Mouse (Mus musculus) CH12.LX (cell line): ENCODE results near the gene Pnldc1. TPM values are rescaled to one million over a fixed set of nuclear protein-coding genes. Genes with fewer than 3 reads are reported as not detected.

ENCODE experiments used
- DNase-seq: peaks from one replicate; pipeline ENCODE4 v3.0.0-alpha.2; 2013; ENCODE audit errors: extremely low read depth
- H3K27ac ChIP-seq: 2 replicates; pipeline ENCODE4 v1.5.1; 2012; ENCODE audit warnings: low read depth, mild to moderate bottlenecking, control low read depth, moderate library complexity; ENCODE audit not compliant: insufficient read depth
- H3K27me3 ChIP-seq: replicated peaks from 2 replicates; pipeline ENCODE3; 2012; ENCODE audit warnings: inconsistent platforms
- H3K36me3 ChIP-seq, 2 experiments: replicated peaks in 1 of 2; 2 replicates each; pipeline versions ENCODE3 to v1.6.1; 2012; ENCODE audit warnings: inconsistent platforms in 1 of 2, low read length in 1 of 2, mild to moderate bottlenecking in 1 of 2, mixed read lengths in 1 of 2, moderate library complexity in 1 of 2; ENCODE audit not compliant: control insufficient read depth in 1 of 2, insufficient read depth in 1 of 2
- H3K4me1 ChIP-seq, 2 experiments: 2 replicates each; pipeline ENCODE4 v1.6.1; 2012; ENCODE audit warnings: inconsistent platforms in 1 of 2, moderate library complexity in 1 of 2; ENCODE audit not compliant: insufficient read depth in 2 of 2, control insufficient read depth in 1 of 2
- H3K4me2 ChIP-seq: 2 replicates; pipeline ENCODE4 v1.6.1; 2012; ENCODE audit warnings: low read depth, mild to moderate bottlenecking, control low read depth; ENCODE audit not compliant: poor library complexity, insufficient read depth, severe bottlenecking
- H3K4me3 ChIP-seq, 3 experiments: fragments of 150-350 bp in 1 of 3; sonication (generic) in 1 of 3; replicated peaks in 1 of 3; 2 replicates each; pipeline versions ENCODE3 to v1.5.1; 2011 to 2012; ENCODE audit warnings: low read depth in 2 of 3, low read length in 2 of 3, mild to moderate bottlenecking in 2 of 3, moderate library complexity in 2 of 3, control low read depth in 1 of 3, improper control_type of control experiment in 1 of 3, inconsistent platforms in 1 of 3, mixed read lengths in 1 of 3; ENCODE audit not compliant: poor library complexity in 1 of 3
- H3K79me2 ChIP-seq: replicated peaks from 2 replicates; pipeline ENCODE4 v1.6.1; 2012; ENCODE audit warnings: mild to moderate bottlenecking, moderate library complexity; ENCODE audit not compliant: control insufficient read depth, poor library complexity, insufficient read depth, severe bottlenecking; ENCODE audit errors: extremely low read depth
- H3K9ac ChIP-seq: 2 replicates; pipeline ENCODE4 v1.6.1; 2012; ENCODE audit warnings: low read depth, mild to moderate bottlenecking, control low read depth, moderate library complexity; ENCODE audit not compliant: insufficient read depth
- H3K9me3 ChIP-seq: replicated peaks from 2 replicates; pipeline ENCODE3; 2012; ENCODE audit warnings: low read length, inconsistent platforms, mixed read lengths
- BHLHE40 ChIP-seq: IDR thresholded peaks from 2 replicates; pipeline ENCODE4 v1.6.1; 2011; ENCODE audit warnings: mild to moderate bottlenecking, low read depth, low read length, improper control_type of control experiment
- CTCF ChIP-seq, 2 experiments: IDR thresholded peaks in 1 of 2; conservative IDR thresholded peaks in 1 of 2; 2 replicates each; pipeline ENCODE4 v1.5.1; 2011 to 2012; ENCODE audit warnings: low read depth in 2 of 2, low read length in 2 of 2, improper control_type of control experiment in 1 of 2, inconsistent platforms in 1 of 2, mild to moderate bottlenecking in 1 of 2, moderate library complexity in 1 of 2
- ELF1 ChIP-seq: IDR thresholded peaks from 2 replicates; pipeline ENCODE4 v1.6.1; 2014; ENCODE audit warnings: low read depth, mild to moderate bottlenecking, inconsistent platforms, low read length, improper control_type of control experiment
- EP300 ChIP-seq: IDR thresholded peaks from 2 replicates; pipeline ENCODE4 v1.6.1; 2011; ENCODE audit warnings: low read length, improper control_type of control experiment
- IRF4 ChIP-seq: IDR thresholded peaks from 2 replicates; pipeline ENCODE4 v1.6.1; 2014; ENCODE audit warnings: low read depth, mild to moderate bottlenecking, inconsistent platforms, low read length, improper control_type of control experiment
- JUN ChIP-seq: IDR thresholded peaks from 2 replicates; pipeline ENCODE4 v1.6.1; 2011; ENCODE audit warnings: low read depth, mild to moderate bottlenecking, low read length, improper control_type of control experiment, moderate library complexity; ENCODE audit not compliant: insufficient read depth
- MAZ ChIP-seq: IDR thresholded peaks from 2 replicates; pipeline ENCODE4 v1.6.1; 2012; ENCODE audit warnings: low read depth, mild to moderate bottlenecking, inconsistent platforms, low read length, improper control_type of control experiment, moderate library complexity
- POLR2A ChIP-seq: IDR thresholded peaks from 2 replicates; pipeline ENCODE4 v1.6.1; 2011; ENCODE audit warnings: low read depth, mild to moderate bottlenecking, improper control_type of control experiment, low read length
- RAD21 ChIP-seq: IDR thresholded peaks from 2 replicates; pipeline ENCODE4 v1.6.1; 2011; ENCODE audit warnings: low read depth, mild to moderate bottlenecking, low read length, improper control_type of control experiment, moderate library complexity
- TCF12 ChIP-seq: IDR thresholded peaks from 2 replicates; pipeline ENCODE4 v1.6.1; 2014; ENCODE audit warnings: low read depth, mild to moderate bottlenecking, inconsistent platforms, low read length, improper control_type of control experiment
- USF1 ChIP-seq: IDR thresholded peaks from 2 replicates; pipeline ENCODE4 v1.6.1; 2014; ENCODE audit warnings: low read depth, mild to moderate bottlenecking, inconsistent platforms, low read length, improper control_type of control experiment
- dilution Hi-C: fragments of 300-500 bp; cut with MboI; formaldehyde crosslinking; loops from 2 replicates; pipeline ENCODE4 v1.14.3; 2020; ENCODE audit warnings: low sequenced_read_pairs; ENCODE audit not compliant: extremely low pct_unique_long_range_greater_than_20kb, extremely low pct_ligation_motif_present
- in situ Hi-C: fragments of 300-500 bp; cut with MboI; formaldehyde crosslinking; loops from 3 replicates; pipeline ENCODE4 v1.14.3; 2019; ENCODE audit warnings: low sequenced_read_pairs, low pct_ligation_motif_present, low pct_unique_long_range_greater_than_20kb, mixed read lengths
- polyA plus RNA-seq: library from polyadenylated mRNA; unstranded; fragments of >175 nt; gene quantifications from 2 replicates; pipeline ENCODE4 v1.2.1, GENCODE M21; 2012; ENCODE audit warnings: low read depth; ENCODE audit not compliant: insufficient read length
- total RNA-seq, 2 experiments: library from RNA; depleted of rRNA; stranded (reverse); fragments of 300-350 nt in 1 of 2; fragments of >200 nt in 1 of 2; gene quantifications; 2 replicates each; pipeline ENCODE4 v1.2.3; 2012 to 2014

Pnldc1 gene
- total and polyA plus RNA-seq, 3 experiments = 0.11 to 0.90 (median 0.25) TPM

DNA sequence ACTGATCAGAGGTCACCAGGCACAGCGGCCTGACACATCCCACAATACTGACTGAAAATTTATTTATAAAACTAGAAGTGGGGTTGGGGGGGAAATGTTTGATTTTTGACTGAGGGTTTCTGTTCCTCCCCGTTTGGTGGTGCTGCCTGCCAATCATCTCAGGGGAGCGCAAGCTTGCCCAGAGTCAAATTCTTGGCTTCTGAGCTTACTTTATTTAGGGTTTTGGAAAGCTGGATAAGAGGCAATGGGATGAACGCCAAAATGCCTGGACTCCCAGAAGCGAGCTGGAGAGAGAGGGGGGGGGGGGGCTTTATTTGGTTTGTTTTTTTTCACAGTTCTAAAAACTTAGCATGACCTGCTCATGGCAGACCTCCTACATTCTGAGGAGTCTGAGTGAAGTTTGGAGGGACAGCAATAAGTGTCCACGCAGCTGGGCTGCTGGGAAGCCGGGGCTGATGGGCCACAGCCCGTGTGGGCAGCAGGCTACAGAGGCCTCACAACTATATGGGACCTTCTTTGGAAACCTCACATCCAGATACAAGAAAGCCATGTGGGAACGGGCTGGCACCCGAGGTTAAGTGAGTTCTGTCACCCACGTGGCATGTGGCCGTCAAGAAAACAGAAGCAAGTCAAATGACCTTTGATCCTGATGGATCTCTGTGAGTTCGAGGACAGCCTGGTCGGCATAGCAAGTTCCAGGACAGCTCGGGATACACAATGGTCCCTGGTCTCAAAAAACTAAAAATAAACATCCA is 22.8 kb downstream of the Pnldc1 start:
- peaks cover 0 to 20% of the 10 kb centered on the region in 2 experiments; a peak in 2 of 4 replicates for H3K4me1 ChIP-seq
- dilution Hi-C loops (no loop called here), in situ Hi-C loops (loop anchor here (10.0 kb wide), 1 partner anchor 118 kb away; the partner anchor contains the start of gene Sod2)
- H3K9ac ChIP-seq = no peak overlapping the region
- no peak for TF ChIP-seq USF1
- no peak for TF ChIP-seq TCF12
- TF ChIP-seq POLR2A = no peak
- no peak for TF ChIP-seq IRF4
- TF ChIP-seq MAZ = no peak
- no peak overlapping the region for H3K4me2 ChIP-seq
- peaks cover 16 to 47% of the 10 kb centered on the region in 2 experiments for H3K36me3 ChIP-seq
- H3K27me3 ChIP-seq = no peaks in the 10 kb centered on the region
- H3K79me2 ChIP-seq = no peaks in the 10 kb centered on the region
- no peak overlapping the region for H3K27ac ChIP-seq
- no peaks in the 10 kb centered on the region for H3K9me3 ChIP-seq
- DNase-seq = no peak
- H3K4me3 ChIP-seq = peak overlapping the region in 1 of 3 experiments; percentile 12

DNA sequence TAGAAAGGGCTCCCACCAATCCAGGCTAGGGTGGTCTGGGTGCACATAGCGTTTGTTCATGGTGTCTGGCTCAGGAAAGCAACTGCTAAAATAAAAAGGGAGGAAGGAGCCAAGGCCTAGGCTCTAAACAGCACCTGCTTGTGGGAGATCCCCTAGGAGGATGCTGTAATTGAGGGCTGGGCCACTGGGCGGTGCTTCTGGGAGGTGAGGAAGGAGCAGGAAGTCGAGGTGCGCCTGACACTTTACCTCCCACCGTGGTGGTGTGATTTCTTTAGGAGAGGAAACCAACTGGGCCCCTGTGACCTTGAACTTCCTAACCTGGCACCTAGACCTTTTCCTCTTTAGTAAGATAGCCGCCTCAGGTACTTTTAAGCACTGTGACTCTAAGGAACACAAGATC is 23.4 kb downstream of the Pnldc1 start:
- no peaks in the 10 kb centered on the region for H3K9me3 ChIP-seq
- in situ Hi-C loops = loop anchor here (10.0 kb wide), 1 partner anchor 118 kb away; the partner anchor contains the start of gene Sod2

DNA sequence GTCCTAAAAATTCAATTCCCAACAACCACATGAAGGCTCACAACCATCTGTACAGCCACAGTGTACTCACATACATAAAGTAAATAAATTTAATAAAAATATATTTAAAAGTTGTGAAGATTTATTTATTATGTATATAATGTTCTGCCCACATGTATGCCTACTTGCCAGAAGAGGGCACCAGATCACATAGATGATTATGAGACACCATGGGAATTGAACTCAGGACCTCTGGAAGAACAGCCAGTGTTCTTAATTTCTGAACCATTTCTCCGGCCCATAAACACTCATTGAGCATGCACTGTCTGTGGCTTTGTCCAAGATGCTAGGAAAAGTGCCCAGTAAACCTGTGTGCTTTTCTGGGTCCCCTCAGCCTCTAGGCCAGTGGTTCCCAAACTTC is 28.8 kb downstream of the Pnldc1 start:
- H3K9ac ChIP-seq = no peak overlapping the region
- H3K4me1 ChIP-seq = peaks cover 0 to 10% of the 10 kb centered on the region in 2 experiments; a peak in 2 of 4 replicates
- no peaks in the 10 kb centered on the region for H3K9me3 ChIP-seq
- no peak overlapping the region for H3K27ac ChIP-seq
- in situ Hi-C loops (loop anchor here (5.0 to 10.0 kb wide), 2 partner anchors 36 to 124 kb away; partner anchors contain the start of genes Mrpl18, Sod2 and Tcp1), dilution Hi-C loops (no loop called here)
- peaks cover 2% of the 10 kb centered on the region for H3K27me3 ChIP-seq
- H3K4me2 ChIP-seq = no peak overlapping the region
- no peaks in the 10 kb centered on the region for H3K79me2 ChIP-seq
- no peaks in the 10 kb centered on the region for H3K36me3 ChIP-seq
- TF ChIP-seq CTCF (conservative IDR thresholded peaks at IDR 0.05 in 1 of 2, IDR thresholded peaks at IDR 0.05 in 1 of 2; ENCODE audit: low read depth in 2 of 2, low read length in 2 of 2) = peak in 1 of 2 experiments; percentile 43; a peak in 2 of 4 replicates
- no peak for TF ChIP-seq JUN
- TF ChIP-seq BHLHE40 = no peak
- peak; percentile 15 for TF ChIP-seq RAD21
- H3K4me3 ChIP-seq = no peak overlapping the region
- peak; percentile 15 for DNase-seq

More for the DNA sequence above, 23.4 kb downstream of the Pnldc1 start:
- TF ChIP-seq EP300 = no peak
- TF ChIP-seq POLR2A = peak; percentile 42; the same call in 1 of the 2 replicates
- 0 out of 2 replicates have a peak, but pooled peaks have one; percentile 20 for TF ChIP-seq IRF4
- no peak for TF ChIP-seq BHLHE40
- TF ChIP-seq ELF1 = peak; percentile 72
- H3K9ac ChIP-seq = no peak overlapping the region
- no peaks in the 10 kb centered on the region for H3K27me3 ChIP-seq
- no peak overlapping the region for H3K27ac ChIP-seq
- H3K4me3 ChIP-seq = peak overlapping the region in 1 of 3 experiments; percentile 12
- H3K36me3 ChIP-seq = peaks cover 13 to 42% of the 10 kb centered on the region in 2 experiments
- dilution Hi-C loops = no loop called here
- H3K79me2 ChIP-seq = no peaks in the 10 kb centered on the region
- H3K4me2 ChIP-seq = peak overlapping the region; percentile 35; the same call in 1 of the 2 replicates
- DNase-seq = peak; percentile 77
- H3K4me1 ChIP-seq = peaks cover 0 to 20% of the 10 kb centered on the region in 2 experiments; a peak in 2 of 4 replicates
